Mouse (Mus musculus) urinary bladder, postnatal 4 days (tissue): Measurements from ENCODE around the gene Osbpl11.

Experiments used
- DNase-seq, 2 experiments: peaks; one replicate each; pipeline ENCODE4 v3.0.0; 2021 to 2022; ENCODE audit warnings: low spot score in 2 of 2

Gene Osbpl11

GRCm38 (mm10) chr16:33244136-33244691 is 59.3 kb downstream of the Osbpl11 start:
- DNase-seq: no peak

GRCm38 (mm10) chr16:33244933-33245470 is 60.1 kb downstream of the Osbpl11 start:
- no peak for DNase-seq

- no peak for DNase-seq
Observed at GRCm38 (mm10) chr16:33246526-33246925, 61.7 kb downstream of the Osbpl11 start.

- DNase-seq: no peak
Observed at GRCm38 (mm10) chr16:33247006-33247405, 62.1 kb downstream of the Osbpl11 start.

GRCm38 (mm10) chr16:33250651-33251120 is 65.8 kb downstream of the Osbpl11 start:
- DNase-seq: no peak

GRCm38 (mm10) chr16:33251194-33252051 is 66.6 kb downstream of the Osbpl11 start, which contains the start of gene Snx4:
Snx4 (plus strand) TSS chr16:33251442.
- DNase-seq: peak; percentile 89 to 93

GRCm38 (mm10) chr16:33255601-33256000 is 70.7 kb downstream of the Osbpl11 start:
- no peak for DNase-seq

- no peak for DNase-seq
Observed at GRCm38 (mm10) chr16:33258530-33258929, 73.7 kb downstream of the Osbpl11 start.

GRCm38 (mm10) chr16:33259824-33260223 is 75.0 kb downstream of the Osbpl11 start:
- no peak for DNase-seq

- DNase-seq: no peak
Observed at GRCm38 (mm10) chr16:33260825-33261224, 76.0 kb downstream of the Osbpl11 start.

- DNase-seq: no peak
Observed at GRCm38 (mm10) chr16:33261584-33262061, 76.8 kb downstream of the Osbpl11 start.

GRCm38 (mm10) chr16:33262096-33262495 is 77.2 kb downstream of the Osbpl11 start:
- no peak for DNase-seq

GRCm38 (mm10) chr16:33267616-33268253 is 82.9 kb downstream of the Osbpl11 start:
- DNase-seq: no peak

GRCm38 (mm10) chr16:33271824-33272223 is 87.0 kb downstream of the Osbpl11 start:
- no peak for DNase-seq

GRCm38 (mm10) chr16:33283079-33283478 is 98.2 kb downstream of the Osbpl11 start:
- DNase-seq: no peak

- no peak for DNase-seq
Observed at GRCm38 (mm10) chr16:33288536-33288935, 103.7 kb downstream of the Osbpl11 start.

GRCm38 (mm10) chr16:33289981-33290380 is 105.1 kb downstream of the Osbpl11 start:
- DNase-seq: no peak

- DNase-seq: no peak
Observed at GRCm38 (mm10) chr16:33292241-33292640, 107.4 kb downstream of the Osbpl11 start.
